Mouse (Mus musculus) thymus, postnatal 0 days (tissue): ENCODE results near the gene Gm26657. TPM values are rescaled to one million over a fixed set of nuclear protein-coding genes. Genes with fewer than 3 reads are reported as not detected.

Source experiments
- DNase-seq: peaks from one replicate; pipeline ENCODE4 v3.0.0-alpha.2; 2015; ENCODE audit warnings: low spot score
- polyA plus RNA-seq: library from polyadenylated mRNA; unstranded; fragments of >200 nt; fragmentation: Nextera tagmentation; extraction: Ambion mirVana; gene quantifications from 2 replicates; pipeline ENCODE4 v1.2.1, GENCODE M21; 2015

Gene Gm26657
- polyA plus RNA-seq: not detected in 2 replicates

GRCm38 (mm10) chr4:56740020-56740485 lies at the start of gene Gm26657:
Gene Gm26657, plus strand, starts transcription at chr4:56740070.
- no peak for DNase-seq

- no peak for DNase-seq
Observed at GRCm38 (mm10) chr4:56696401-56696800, 43.5 kb upstream of the Gm26657 start.

- no peak for DNase-seq
Observed at GRCm38 (mm10) chr4:56698671-56699070, 41.2 kb upstream of the Gm26657 start.

- DNase-seq: no peak
Observed at GRCm38 (mm10) chr4:56702234-56702633, 37.6 kb upstream of the Gm26657 start.

GRCm38 (mm10) chr4:56713155-56713554 lies 26.7 kb upstream of the Gm26657 start:
- DNase-seq: no peak

GRCm38 (mm10) chr4:56716801-56717200 lies 23.1 kb upstream of the Gm26657 start:
- DNase-seq: no peak

- no peak for DNase-seq
Observed at GRCm38 (mm10) chr4:56717932-56718331, 21.9 kb upstream of the Gm26657 start.

GRCm38 (mm10) chr4:56718573-56719442 lies 21.1 kb upstream of the Gm26657 start:
- no peak for DNase-seq

- no peak for DNase-seq
Observed at GRCm38 (mm10) chr4:56719456-56719855, 20.4 kb upstream of the Gm26657 start.

- DNase-seq: no peak
Observed at GRCm38 (mm10) chr4:56720403-56720802, 19.5 kb upstream of the Gm26657 start.

- DNase-seq: peak; percentile 30
Observed at GRCm38 (mm10) chr4:56721469-56721868, 18.4 kb upstream of the Gm26657 start.

GRCm38 (mm10) chr4:56722346-56722745 lies 17.5 kb upstream of the Gm26657 start:
- no peak for DNase-seq

GRCm38 (mm10) chr4:56723237-56723636 lies 16.6 kb upstream of the Gm26657 start:
- DNase-seq: no peak

- peak; percentile 13 for DNase-seq
Observed at GRCm38 (mm10) chr4:56725839-56726238, 14.0 kb upstream of the Gm26657 start.

GRCm38 (mm10) chr4:56740611-56741010 lies 741 bp downstream of the Gm26657 start:
- no peak for DNase-seq

- DNase-seq: no peak
Observed at GRCm38 (mm10) chr4:56741041-56741493, 1.2 kb downstream of the Gm26657 start, which contains the start of gene Actl7b. Gene Actl7b, minus strand, starts transcription at chr4:56741443.

GRCm38 (mm10) chr4:56742698-56743097 lies 2.8 kb downstream of the Gm26657 start:
- no peak for DNase-seq

GRCm38 (mm10) chr4:56743363-56744195 lies 3.7 kb downstream of the Gm26657 start, which contains the start of gene Actl7a:
Gene Actl7a, plus strand, starts transcription at chr4:56743413.
- no peak for DNase-seq

- DNase-seq: no peak
Observed at GRCm38 (mm10) chr4:56746345-56746744, 6.5 kb downstream of the Gm26657 start.

GRCm38 (mm10) chr4:56747456-56747855 lies 7.6 kb downstream of the Gm26657 start:
- DNase-seq: no peak

- DNase-seq: no peak
Observed at GRCm38 (mm10) chr4:56756021-56756420, 16.2 kb downstream of the Gm26657 start.
